Mouse (Mus musculus): Measurements from ENCODE around the gene E2f8. TPM values are rescaled to one million over a fixed set of nuclear protein-coding genes. Genes with fewer than 3 reads are reported as not detected.

The E2f8 gene
- polyA plus RNA-seq, 1 experiment: 4.8 TPM

- H3K27ac ChIP-seq (ENCODE audit: insufficient read depth, low read depth, low read length): no peak overlapping the region
- no peaks in the 10 kb centered on the region for H3K27me3 ChIP-seq (ENCODE audit: control insufficient read depth, insufficient read depth, low read length)
- 80% methylated on average over 6 of the region's 6 CpGs for WGBS
- H3K4me3 ChIP-seq (ENCODE audit: low read depth, low read length): no peak overlapping the region
- H3K36me3 ChIP-seq (ENCODE audit: control insufficient read depth, insufficient read depth, low read length): no peaks in the 10 kb centered on the region
- TF ChIP-seq CTCF (IDR thresholded peaks at IDR 0.05; ENCODE audit: extremely low read depth, insufficient read length, insufficient replicate concordance, low read depth, low read length): no peak
- TF ChIP-seq POLR2A (IDR thresholded peaks at IDR 0.05; ENCODE audit: low read depth, low read length): no peak
- H3K4me1 ChIP-seq (ENCODE audit: control insufficient read depth, insufficient read depth, insufficient read length, low read length): peaks cover 3% of the 10 kb centered on the region; the same call in 1 of the 2 replicates
Measured at GRCm38 (mm10) chr7:48846755-48847154, 34.6 kb downstream of the E2f8 start.

GRCm38 (mm10) chr7:48845213-48845973 is 36.0 kb downstream of the E2f8 start:
- Histone ChIP-seq H3K4me3 (ENCODE audit: low read depth, low read length) (no peak overlapping the region), H3K4me1 (ENCODE audit: control insufficient read depth, insufficient read depth, insufficient read length, low read length) (peaks cover 3% of the 10 kb centered on the region; the same call in 1 of the 2 replicates), H3K27ac (ENCODE audit: insufficient read depth, low read depth, low read length) (no peak overlapping the region), H3K36me3 (ENCODE audit: control insufficient read depth, insufficient read depth, low read length) (no peaks in the 10 kb centered on the region), H3K27me3 (ENCODE audit: control insufficient read depth, insufficient read depth, low read length) (no peaks in the 10 kb centered on the region)
- 63% methylated on average over 12 of the region's 12 CpGs for WGBS
- TF ChIP-seq POLR2A (IDR thresholded peaks at IDR 0.05; ENCODE audit: low read depth, low read length): no peak
- no peak for TF ChIP-seq CTCF (IDR thresholded peaks at IDR 0.05; ENCODE audit: extremely low read depth, insufficient read length, insufficient replicate concordance, low read depth, low read length)

GRCm38 (mm10) chr7:48843541-48843940 is 37.9 kb downstream of the E2f8 start:
- WGBS: 81% methylated on average over 5 of the region's 5 CpGs
- Histone ChIP-seq H3K36me3 (ENCODE audit: control insufficient read depth, insufficient read depth, low read length) (no peaks in the 10 kb centered on the region), H3K4me3 (ENCODE audit: low read depth, low read length) (no peak overlapping the region), H3K27me3 (ENCODE audit: control insufficient read depth, insufficient read depth, low read length) (no peaks in the 10 kb centered on the region), H3K27ac (ENCODE audit: insufficient read depth, low read depth, low read length) (no peak overlapping the region), H3K4me1 (ENCODE audit: control insufficient read depth, insufficient read depth, insufficient read length, low read length) (peaks cover 3% of the 10 kb centered on the region; the same call in 1 of the 2 replicates)
- TF ChIP-seq CTCF (IDR thresholded peaks at IDR 0.05; ENCODE audit: extremely low read depth, insufficient read length, insufficient replicate concordance, low read depth, low read length) (no peak), POLR2A (IDR thresholded peaks at IDR 0.05; ENCODE audit: low read depth, low read length) (no peak)

GRCm38 (mm10) chr7:48842353-48842752 is 39.0 kb downstream of the E2f8 start:
- no peak overlapping the region for H3K27ac ChIP-seq (ENCODE audit: insufficient read depth, low read depth, low read length)
- no peak for TF ChIP-seq POLR2A (IDR thresholded peaks at IDR 0.05; ENCODE audit: low read depth, low read length)
- no peak for TF ChIP-seq CTCF (IDR thresholded peaks at IDR 0.05; ENCODE audit: extremely low read depth, insufficient read length, insufficient replicate concordance, low read depth, low read length)
- no peaks in the 10 kb centered on the region for H3K27me3 ChIP-seq (ENCODE audit: control insufficient read depth, insufficient read depth, low read length)
- H3K36me3 ChIP-seq (ENCODE audit: control insufficient read depth, insufficient read depth, low read length): no peaks in the 10 kb centered on the region
- WGBS: 46% methylated on average over 3 of the region's 3 CpGs
- H3K4me1 ChIP-seq (ENCODE audit: control insufficient read depth, insufficient read depth, insufficient read length, low read length): peaks cover 3% of the 10 kb centered on the region; the same call in 1 of the 2 replicates
- H3K4me3 ChIP-seq (ENCODE audit: low read depth, low read length): no peak overlapping the region

GRCm38 (mm10) chr7:48841538-48841937 is 39.9 kb downstream of the E2f8 start:
- Histone ChIP-seq H3K4me1 (ENCODE audit: control insufficient read depth, insufficient read depth, insufficient read length, low read length) (peaks cover 3% of the 10 kb centered on the region; the same call in 1 of the 2 replicates), H3K27ac (ENCODE audit: insufficient read depth, low read depth, low read length) (no peak overlapping the region), H3K36me3 (ENCODE audit: control insufficient read depth, insufficient read depth, low read length) (no peaks in the 10 kb centered on the region), H3K27me3 (ENCODE audit: control insufficient read depth, insufficient read depth, low read length) (no peaks in the 10 kb centered on the region), H3K4me3 (ENCODE audit: low read depth, low read length) (no peak overlapping the region)
- WGBS: 72% methylated on average over 4 of the region's 4 CpGs
- TF ChIP-seq CTCF (IDR thresholded peaks at IDR 0.05; ENCODE audit: extremely low read depth, insufficient read length, insufficient replicate concordance, low read depth, low read length): no peak
- no peak for TF ChIP-seq POLR2A (IDR thresholded peaks at IDR 0.05; ENCODE audit: low read depth, low read length)

GRCm38 (mm10) chr7:48840545-48840944 is 40.9 kb downstream of the E2f8 start:
- Histone ChIP-seq H3K27me3 (ENCODE audit: control insufficient read depth, insufficient read depth, low read length) (no peaks in the 10 kb centered on the region), H3K4me3 (ENCODE audit: low read depth, low read length) (no peak overlapping the region), H3K36me3 (ENCODE audit: control insufficient read depth, insufficient read depth, low read length) (no peaks in the 10 kb centered on the region), H3K4me1 (ENCODE audit: control insufficient read depth, insufficient read depth, insufficient read length, low read length) (peaks cover 3% of the 10 kb centered on the region; the same call in 1 of the 2 replicates), H3K27ac (ENCODE audit: insufficient read depth, low read depth, low read length) (no peak overlapping the region)
- 65% methylated on average over 2 of the region's 2 CpGs for WGBS
- TF ChIP-seq POLR2A (IDR thresholded peaks at IDR 0.05; ENCODE audit: low read depth, low read length) (no peak), CTCF (IDR thresholded peaks at IDR 0.05; ENCODE audit: extremely low read depth, insufficient read length, insufficient replicate concordance, low read depth, low read length) (no peak)

GRCm38 (mm10) chr7:48838434-48838833 is 43.0 kb downstream of the E2f8 start:
- Histone ChIP-seq H3K27me3 (ENCODE audit: control insufficient read depth, insufficient read depth, low read length) (no peaks in the 10 kb centered on the region), H3K4me1 (ENCODE audit: control insufficient read depth, insufficient read depth, insufficient read length, low read length) (no peaks in the 10 kb centered on the region), H3K27ac (ENCODE audit: insufficient read depth, low read depth, low read length) (no peak overlapping the region), H3K4me3 (ENCODE audit: low read depth, low read length) (no peak overlapping the region), H3K36me3 (ENCODE audit: control insufficient read depth, insufficient read depth, low read length) (no peaks in the 10 kb centered on the region)
- TF ChIP-seq POLR2A (IDR thresholded peaks at IDR 0.05; ENCODE audit: low read depth, low read length): no peak
- no peak for TF ChIP-seq CTCF (IDR thresholded peaks at IDR 0.05; ENCODE audit: extremely low read depth, insufficient read length, insufficient replicate concordance, low read depth, low read length)
- WGBS: 50% methylated on average over 2 of the region's 2 CpGs
